Mouse (Mus musculus) midbrain, postnatal 0 days (tissue): ENCODE data around the gene Syt7. TPM values are rescaled to one million over a fixed set of nuclear protein-coding genes. Genes with fewer than 3 reads are reported as not detected.

Experiments used
- ATAC-seq: fragments of 200-750 bp; cut with Nextera tagmentation; 2 replicates; pipeline ENCODE4 v1.8.0; 2017; ENCODE audit warnings: moderate number of reproducible peaks, mild to moderate bottlenecking, moderate TSS enrichment, moderate library complexity; ENCODE audit not compliant: low FRiP score
- DNase-seq: peaks from one replicate; pipeline ENCODE4 v3.0.0-alpha.2; 2015; ENCODE audit warnings: low spot score
- H3K27ac ChIP-seq: fragments of 300-500 bp; sonication (generic); 2 replicates; pipeline ENCODE4 v1.5.1; 2014; ENCODE audit warnings: low read depth, mild to moderate bottlenecking, low read length, mixed read lengths
- H3K27me3 ChIP-seq: fragments of 300-500 bp; sonication (generic); 2 replicates; pipeline ENCODE4 v1.6.1; 2014; ENCODE audit warnings: low read length, control low read depth, mixed read lengths; ENCODE audit not compliant: insufficient read depth
- H3K36me3 ChIP-seq: fragments of 300-500 bp; sonication (generic); 2 replicates; pipeline ENCODE4 v1.6.1; 2014; ENCODE audit warnings: low read length, control low read depth, mixed read lengths; ENCODE audit not compliant: insufficient read depth
- H3K4me1 ChIP-seq: fragments of 300-500 bp; sonication (generic); 2 replicates; pipeline ENCODE4 v1.6.1; 2014; ENCODE audit warnings: mild to moderate bottlenecking, control low read depth, antibody characterized with exemption, low read length, mixed read lengths; ENCODE audit not compliant: insufficient read depth
- H3K4me2 ChIP-seq: fragments of 300-500 bp; sonication (generic); 2 replicates; pipeline ENCODE4 v1.6.1; 2014; ENCODE audit warnings: low read depth, mild to moderate bottlenecking, low read length, mixed read lengths; ENCODE audit not compliant: poor library complexity, severe bottlenecking
- H3K4me3 ChIP-seq: fragments of 300-500 bp; sonication (generic); 2 replicates; pipeline ENCODE4 v1.5.1; 2014; ENCODE audit warnings: low read depth, mild to moderate bottlenecking, low read length, moderate library complexity
- H3K9ac ChIP-seq: fragments of 300-500 bp; sonication (generic); replicated peaks from 2 replicates; pipeline ENCODE4 v1.6.1; 2014; ENCODE audit warnings: mild to moderate bottlenecking, low read length, moderate library complexity, mixed read lengths; ENCODE audit not compliant: poor library complexity, severe bottlenecking
- H3K9me3 ChIP-seq: fragments of 300-500 bp; sonication (generic); 2 replicates; pipeline ENCODE4 v1.6.1; 2016; ENCODE audit warnings: low read length, control low read depth
- CTCF ChIP-seq: IDR thresholded peaks from 2 replicates; pipeline ENCODE4 v1.5.1; 2016; ENCODE audit warnings: antibody characterized with exemption, mild to moderate bottlenecking
- WGBS: fragments of 180-500 bp; shearing (Covaris S2); extraction: QIAGEN DNeasy Blood & Tissue Kit; methylation state at CpG from one replicate; pipeline ENCODE4 v1.1.7; 2014; 5-methylcytosine and 5-hydroxymethylcytosine counted together
- polyA plus RNA-seq: library from polyadenylated mRNA; unstranded; fragments of >200 nt; fragmentation: Nextera tagmentation; extraction: Ambion mirVana; gene quantifications from 2 replicates; pipeline ENCODE4 v1.2.1, GENCODE M21; 2015
- total RNA-seq: library from RNA; depleted of rRNA; stranded (reverse); fragments of >200 nt; gene quantifications from 2 replicates; pipeline ENCODE4 v1.2.3, GENCODE M21; 2014

Gene Syt7
- total and polyA plus RNA-seq, 2 experiments from 2014 or later, result 19.0 to 140 TPM

GRCm38 (mm10) chr19:10449190-10449589 lies 60.3 kb downstream of the Syt7 start:
- DNase-seq (no peak), ATAC-seq (no peak)
- no peak overlapping the region for H3K9ac ChIP-seq
- H3K4me3 ChIP-seq, result no peak overlapping the region
- H3K4me2 ChIP-seq, result no peak overlapping the region
- TF ChIP-seq CTCF, result no peak
- H3K36me3 ChIP-seq, result peaks cover 34% of the 10 kb centered on the region
- no peaks in the 10 kb centered on the region for H3K27me3 ChIP-seq
- no peaks in the 10 kb centered on the region for H3K4me1 ChIP-seq
- H3K9me3 ChIP-seq, result no peaks in the 10 kb centered on the region
- WGBS, result 80% methylated on average over 6 of the region's 6 CpGs
- no peak overlapping the region for H3K27ac ChIP-seq

- Histone ChIP-seq H3K9ac (no peak overlapping the region), H3K4me3 (no peak overlapping the region), H3K9me3 (no peaks in the 10 kb centered on the region), H3K4me2 (no peak overlapping the region), H3K4me1 (no peaks in the 10 kb centered on the region), H3K36me3 (peaks cover 28% of the 10 kb centered on the region), H3K27me3 (peaks cover 2% of the 10 kb centered on the region; the same call in 1 of the 2 replicates), H3K27ac (no peak overlapping the region)
- TF ChIP-seq CTCF, result peak; percentile 97
- WGBS, result 2% methylated on average over 3 of the region's 3 CpGs
- ATAC-seq (peak; percentile 39), DNase-seq (peak; percentile 90)
Measured at GRCm38 (mm10) chr19:10449708-10450107, 60.8 kb downstream of the Syt7 start.

DNA sequence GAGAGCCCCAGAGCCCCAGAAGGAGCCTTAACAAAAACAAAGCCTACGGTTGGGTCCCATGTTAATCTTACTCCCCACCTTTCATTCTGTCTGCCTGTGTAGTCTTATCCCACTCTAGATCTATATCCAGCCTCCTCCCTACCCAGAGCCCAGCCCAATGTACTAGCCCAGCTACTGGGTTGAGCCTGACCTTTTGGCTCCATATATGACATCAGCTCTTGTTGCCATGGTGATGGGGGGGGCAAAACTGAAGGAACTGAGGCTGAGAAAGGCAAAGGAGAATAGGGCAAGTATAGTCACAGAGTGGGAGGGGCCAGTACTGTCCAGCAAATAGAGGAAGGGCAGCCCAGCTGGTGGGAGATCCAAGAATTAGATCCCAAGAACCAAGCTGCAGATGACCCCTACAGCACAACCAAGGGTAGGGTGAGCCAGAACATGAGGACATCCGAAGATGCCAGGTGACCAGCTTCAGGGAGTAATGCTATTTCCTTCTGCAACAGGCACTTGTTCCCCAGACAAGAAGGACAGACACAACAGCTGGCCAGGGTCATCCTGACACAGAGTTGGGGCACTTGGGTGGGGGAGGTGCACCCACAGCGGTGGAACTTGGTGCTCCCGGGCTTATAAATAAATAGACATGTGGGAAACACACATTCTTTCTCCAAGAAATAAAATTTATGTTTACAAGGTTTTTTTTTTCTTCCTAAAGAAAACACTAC lies 66.0 kb downstream of the Syt7 start:
- no peak for DNase-seq
- 74% methylated on average over 4 of the region's 4 CpGs for whole genome bisulfite sequencing

GRCm38 (mm10) chr19:10455437-10455806 lies 66.5 kb downstream of the Syt7 start:
- Histone ChIP-seq H3K4me3 (no peak overlapping the region), H3K9me3 (no peaks in the 10 kb centered on the region), H3K4me2 (peak overlapping the region; percentile 76), H3K27me3 (peaks cover 30% of the 10 kb centered on the region), H3K27ac (no peak overlapping the region), H3K4me1 (peaks cover 5% of the 10 kb centered on the region; the same call in 1 of the 2 replicates), H3K9ac (no peak overlapping the region), H3K36me3 (no peaks in the 10 kb centered on the region)
- DNase-seq, result no peak
- no peak for TF ChIP-seq CTCF
- WGBS, result 73% methylated on average over 3 of the region's 3 CpGs
- no peak for ATAC-seq

More for the DNA sequence above, 66.0 kb downstream of the Syt7 start:
- Histone ChIP-seq H3K27ac (no peak overlapping the region), H3K27me3 (peaks cover 26% of the 10 kb centered on the region), H3K4me1 (peaks cover 5% of the 10 kb centered on the region; the same call in 1 of the 2 replicates), H3K4me3 (no peak overlapping the region), H3K4me2 (peak overlapping the region; percentile 76; the same call in 1 of the 2 replicates), H3K9ac (no peak overlapping the region), H3K9me3 (no peaks in the 10 kb centered on the region), H3K36me3 (no peaks in the 10 kb centered on the region)
- TF ChIP-seq CTCF, result no peak
- no peak for ATAC-seq

- Histone ChIP-seq H3K4me2 (peak within 1 kb of the TSS; percentile 76), H3K27ac (peak within 1 kb of the TSS; percentile 78), H3K36me3 (no peaks in the 10 kb centered on the region), H3K4me3 (peak within 1 kb of the TSS; percentile 56), H3K9ac (peak within 1 kb of the TSS; percentile 64), H3K4me1 (peaks cover 5% of the 10 kb centered on the region; the same call in 1 of the 2 replicates), H3K9me3 (no peaks in the 10 kb centered on the region), H3K27me3 (peaks cover 33% of the 10 kb centered on the region)
- DNase-seq, result peak; percentile 89
- under 1% methylated on average over 90 of the region's 96 CpGs for WGBS
- peak; percentile 72 for TF ChIP-seq CTCF
- peak; percentile 80 for ATAC-seq
Measured at GRCm38 (mm10) chr19:10456752-10457483, 68.0 kb downstream of the Syt7 start, which contains the start of gene Lrrc10b. Gene Lrrc10b, minus strand, starts transcription at chr19:10457473.

DNA sequence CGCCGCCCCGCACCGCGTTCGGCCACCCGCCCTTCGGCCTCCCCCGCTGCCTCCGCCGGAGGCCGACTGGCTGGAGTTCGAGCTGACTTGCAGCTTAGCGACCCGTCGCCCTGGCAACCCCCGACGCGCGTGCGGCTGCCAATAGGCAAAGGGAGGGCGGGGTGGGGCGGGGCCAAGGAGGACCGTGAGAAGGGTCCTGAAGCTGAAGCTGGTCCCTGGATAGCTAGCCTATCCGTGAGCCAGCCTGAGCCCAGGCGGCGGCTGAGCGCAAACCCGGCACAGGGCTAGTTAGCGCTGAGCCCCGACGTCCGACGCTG lies 68.6 kb downstream of the Syt7 start:
- Histone ChIP-seq H3K27me3 (peaks cover 33% of the 10 kb centered on the region), H3K4me1 (peaks cover 5% of the 10 kb centered on the region; the same call in 1 of the 2 replicates), H3K4me2 (peak overlapping the region; percentile 76), H3K36me3 (no peaks in the 10 kb centered on the region), H3K9me3 (no peaks in the 10 kb centered on the region), H3K27ac (peak overlapping the region; percentile 78), H3K9ac (peak overlapping the region; percentile 64), H3K4me3 (peak overlapping the region; percentile 56)
- WGBS, result 0% methylated on average over 30 of the region's 34 CpGs
- DNase-seq (peak; percentile 89), ATAC-seq (peak; percentile 85)
- TF ChIP-seq CTCF, result no peak
